Mouse (Mus musculus) cerebellum, adult 8-10 months (tissue): ENCODE measurements around the gene Myh7b.
"Not testable (repeated sequence)": the region's sequence is repeated elsewhere in the genome, so short reads cannot be mapped to it uniquely, and the experiment has no call there.

Source experiments
- DNase-seq: peaks from one replicate; pipeline ENCODE4 v3.0.0; 2022

Myh7b gene

GRCm38 (mm10) chr2:155604560-155605235, 6.3 kb upstream of the Myh7b start:
- DNase-seq, result no peak

DNA sequence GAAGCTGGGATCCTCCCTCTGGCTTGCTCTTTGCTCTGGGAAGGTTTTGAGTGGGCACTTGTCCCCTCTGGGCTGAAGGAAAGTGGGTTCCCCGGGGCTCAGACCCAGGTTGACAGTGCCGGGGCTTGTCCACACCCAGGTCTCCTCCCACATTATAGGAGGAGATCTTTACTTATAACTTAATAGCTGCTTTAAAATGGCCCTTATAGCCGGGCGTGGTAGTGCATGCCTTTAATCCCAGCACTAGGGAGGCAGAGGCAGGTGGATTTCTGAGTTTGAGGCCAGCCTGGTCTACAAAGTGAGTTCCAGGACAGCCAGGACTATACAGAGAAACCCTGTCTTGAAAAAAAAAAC, 5.8 kb upstream of the Myh7b start:
- DNase-seq, result not testable (repeated sequence)

- DNase-seq, result peak; percentile 70
Measured at GRCm38 (mm10) chr2:155606360-155606759, 4.7 kb upstream of the Myh7b start.

- no peak for DNase-seq
Measured at GRCm38 (mm10) chr2:155611834-155612550, 980 bp downstream of the Myh7b start.

GRCm38 (mm10) chr2:155613326-155613755, 2.3 kb downstream of the Myh7b start:
- peak; percentile 76 for DNase-seq

DNA sequence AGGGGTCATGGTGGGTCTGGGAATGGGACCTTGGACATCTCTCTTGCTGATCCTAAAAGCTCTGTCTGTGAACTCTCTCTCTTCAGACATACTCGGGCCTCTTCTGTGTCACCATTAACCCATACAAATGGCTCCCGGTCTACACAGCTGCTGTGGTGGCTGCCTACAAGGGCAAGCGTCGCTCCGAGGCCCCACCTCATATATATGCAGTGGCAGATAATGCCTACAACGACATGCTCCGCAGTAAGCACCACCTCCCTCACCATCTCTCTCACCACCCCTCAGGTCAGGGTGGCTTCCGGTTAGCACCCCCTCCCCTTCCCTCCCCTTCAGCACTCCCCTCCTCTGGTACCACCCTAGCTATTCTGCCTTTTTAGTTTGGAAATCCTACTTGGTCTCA, 2.9 kb downstream of the Myh7b start:
- no peak for DNase-seq

GRCm38 (mm10) chr2:155616971-155617370, 6.0 kb downstream of the Myh7b start:
- DNase-seq, result no peak

GRCm38 (mm10) chr2:155619817-155620216, 8.8 kb downstream of the Myh7b start:
- peak; percentile 91 for DNase-seq

- no peak for DNase-seq
Measured at GRCm38 (mm10) chr2:155622606-155623005, 11.6 kb downstream of the Myh7b start.

- DNase-seq, result no peak
Measured at GRCm38 (mm10) chr2:155623996-155624395, 13.0 kb downstream of the Myh7b start.

DNA sequence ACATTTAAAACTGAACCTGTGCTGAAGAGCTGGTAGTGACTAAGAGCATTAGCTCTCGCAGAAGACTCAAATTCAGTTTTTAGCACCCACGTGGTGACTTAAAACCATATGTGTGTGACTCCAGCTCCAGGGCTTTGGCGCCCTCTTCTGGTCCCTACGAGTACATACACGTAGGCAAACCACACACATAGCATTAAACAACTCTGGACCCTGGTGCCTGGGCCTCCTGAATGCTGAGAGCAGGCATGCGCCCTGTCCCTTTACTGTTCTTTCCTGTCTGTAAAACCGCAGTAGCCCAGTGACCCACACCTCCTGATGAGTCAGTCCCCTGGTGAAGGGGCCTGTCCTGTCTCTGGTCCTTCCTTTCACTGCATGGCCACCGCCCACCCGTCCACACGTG, 13.7 kb downstream of the Myh7b start:
- no peak for DNase-seq

DNA sequence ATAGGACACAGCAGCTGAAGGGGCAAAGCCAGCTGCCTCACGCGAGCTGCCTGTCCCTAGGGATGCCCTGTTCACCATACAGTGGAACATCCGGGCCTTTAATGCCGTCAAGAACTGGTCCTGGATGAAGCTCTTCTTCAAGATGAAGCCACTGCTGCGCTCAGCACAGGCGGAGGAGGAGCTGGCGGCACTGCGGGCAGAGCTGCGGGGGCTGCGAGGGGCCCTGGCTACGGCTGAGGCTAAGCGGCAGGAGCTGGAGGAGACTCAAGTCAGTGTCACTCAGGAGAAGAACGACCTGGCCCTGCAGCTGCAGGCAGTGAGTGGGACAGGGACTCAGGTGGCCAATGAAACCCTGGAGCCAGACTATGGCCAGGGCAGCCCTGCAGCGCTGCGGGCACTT, 15.3 kb downstream of the Myh7b start:
- DNase-seq, result no peak

DNA sequence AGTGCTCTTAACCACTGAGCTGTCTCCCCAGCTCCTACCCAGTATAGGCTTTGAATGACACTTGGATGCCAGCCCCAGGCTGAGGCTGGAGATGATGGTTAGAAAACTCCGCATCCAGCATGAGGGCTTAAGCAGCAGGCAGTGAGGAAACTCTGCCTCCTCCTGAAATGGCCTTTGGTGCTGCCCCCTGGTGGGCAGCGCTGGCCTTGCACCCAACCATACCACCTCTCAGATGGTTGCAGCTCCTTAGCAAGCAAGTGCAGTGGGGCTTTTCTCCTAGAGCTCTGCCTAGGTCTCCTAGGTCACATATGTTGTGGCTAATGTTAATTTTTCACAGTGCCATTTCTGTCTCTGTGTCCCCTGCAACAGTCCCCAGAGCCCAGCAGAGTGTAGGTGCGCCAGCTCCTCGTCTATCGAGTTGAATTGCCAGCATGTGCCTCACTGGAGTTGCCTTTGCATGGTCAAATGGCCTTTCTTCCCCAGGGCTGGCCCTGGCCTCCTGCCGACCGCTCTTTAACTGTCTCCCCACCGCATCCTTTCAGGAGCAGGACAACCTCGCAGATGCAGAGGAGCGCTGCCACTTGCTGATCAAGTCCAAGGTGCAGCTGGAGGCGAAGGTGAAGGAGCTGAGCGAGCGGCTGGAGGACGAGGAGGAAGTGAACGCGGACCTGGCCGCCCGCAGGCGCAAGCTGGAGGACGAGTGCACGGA, 16.2 kb downstream of the Myh7b start:
- DNase-seq, result peak; percentile 79

GRCm38 (mm10) chr2:155628112-155628511, 17.1 kb downstream of the Myh7b start:
- DNase-seq, result no peak

GRCm38 (mm10) chr2:155628519-155628918, 17.5 kb downstream of the Myh7b start:
- no peak for DNase-seq

DNA sequence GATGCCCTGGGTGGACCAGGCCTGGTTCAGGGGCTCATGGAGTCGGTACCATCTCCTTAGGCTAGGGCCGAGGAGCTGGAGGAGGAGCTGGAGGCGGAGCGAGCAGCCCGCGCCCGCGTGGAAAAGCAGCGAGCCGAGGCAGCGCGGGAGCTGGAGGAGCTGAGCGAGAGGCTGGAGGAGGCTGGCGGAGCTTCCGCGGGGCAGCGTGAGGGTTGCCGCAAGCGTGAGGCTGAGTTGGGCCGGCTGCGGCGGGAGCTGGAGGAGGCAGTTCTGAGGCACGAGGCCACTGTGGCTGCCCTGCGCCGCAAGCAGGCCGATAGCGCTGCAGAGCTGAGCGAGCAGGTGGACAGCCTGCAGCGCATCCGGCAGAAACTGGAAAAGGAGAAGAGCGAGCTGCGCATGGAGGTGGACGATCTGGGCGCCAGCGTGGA, 18.2 kb downstream of the Myh7b start:
- DNase-seq, result peak; percentile 76

GRCm38 (mm10) chr2:155630153-155630552, 19.1 kb downstream of the Myh7b start:
- DNase-seq, result no peak

DNA sequence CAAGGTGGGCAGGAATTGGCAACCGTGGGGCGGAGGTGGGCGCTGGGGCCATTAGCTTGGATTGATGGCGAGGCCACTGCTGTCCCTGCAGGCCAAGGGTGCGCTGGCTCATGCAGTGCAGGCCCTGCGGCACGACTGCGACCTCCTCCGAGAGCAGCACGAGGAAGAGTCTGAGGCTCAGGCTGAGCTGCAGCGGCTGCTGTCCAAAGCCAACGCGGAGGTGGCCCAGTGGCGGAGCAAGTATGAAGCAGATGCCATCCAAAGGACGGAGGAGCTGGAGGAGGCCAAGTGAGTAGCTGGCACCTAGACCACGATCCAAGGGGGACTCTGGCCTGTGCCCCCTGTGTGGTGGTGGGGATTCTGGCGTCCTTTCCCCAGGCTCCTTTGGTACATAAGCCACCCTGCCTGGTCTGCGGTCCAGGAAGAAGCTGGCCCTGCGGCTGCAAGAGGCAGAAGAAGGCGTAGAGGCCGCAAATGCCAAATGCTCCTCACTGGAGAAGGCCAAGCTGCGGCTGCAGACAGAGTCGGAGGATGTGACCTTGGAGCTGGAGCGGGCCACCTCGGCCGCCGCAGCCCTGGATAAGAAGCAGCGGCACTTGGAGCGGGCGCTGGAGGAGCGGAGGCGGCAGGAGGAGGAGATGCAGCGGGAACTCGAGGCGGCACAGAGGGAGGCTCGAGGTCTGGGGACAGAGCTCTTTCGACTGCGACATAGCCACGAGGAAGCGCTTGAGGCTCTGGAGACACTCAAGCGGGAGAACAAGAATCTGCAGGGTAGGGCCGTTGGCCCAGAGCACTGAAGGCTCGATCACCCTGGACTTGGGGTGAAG, 19.8 kb downstream of the Myh7b start:
- no peak for DNase-seq

DNA sequence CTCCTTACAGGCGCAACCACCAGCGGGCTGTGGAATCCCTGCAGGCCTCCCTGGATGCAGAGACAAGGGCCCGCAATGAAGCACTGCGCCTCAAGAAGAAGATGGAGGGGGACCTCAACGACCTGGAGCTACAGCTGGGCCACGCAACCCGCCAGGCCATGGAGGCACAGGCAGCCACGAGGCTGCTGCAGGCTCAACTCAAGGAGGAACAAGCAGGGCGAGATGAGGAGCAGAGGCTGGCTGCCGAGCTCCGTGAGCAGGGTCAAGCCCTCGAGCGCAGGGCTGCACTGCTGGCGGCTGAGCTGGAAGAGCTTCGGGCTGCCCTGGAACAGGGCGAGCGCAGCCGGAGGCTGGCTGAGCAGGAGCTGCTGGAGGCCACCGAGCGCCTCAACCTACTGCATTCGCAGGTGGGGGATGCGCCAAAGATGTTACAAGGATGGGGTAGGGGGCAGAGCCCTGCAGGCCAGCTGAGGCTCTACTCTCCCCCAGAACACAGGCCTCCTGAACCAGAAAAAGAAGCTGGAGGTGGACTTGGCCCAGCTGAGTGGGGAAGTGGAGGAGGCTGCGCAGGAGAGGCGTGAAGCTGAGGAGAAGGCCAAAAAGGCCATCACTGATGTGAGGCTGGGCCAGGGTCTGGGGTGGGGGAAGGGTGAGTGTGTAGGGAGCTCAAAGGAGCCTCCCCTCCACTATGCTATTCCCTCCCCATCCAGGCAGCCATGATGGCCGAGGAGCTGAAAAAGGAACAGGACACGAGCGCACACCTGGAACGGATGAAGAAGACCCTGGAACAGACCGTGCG, 21.3 kb downstream of the Myh7b start:
- DNase-seq, result no peak

DNA sequence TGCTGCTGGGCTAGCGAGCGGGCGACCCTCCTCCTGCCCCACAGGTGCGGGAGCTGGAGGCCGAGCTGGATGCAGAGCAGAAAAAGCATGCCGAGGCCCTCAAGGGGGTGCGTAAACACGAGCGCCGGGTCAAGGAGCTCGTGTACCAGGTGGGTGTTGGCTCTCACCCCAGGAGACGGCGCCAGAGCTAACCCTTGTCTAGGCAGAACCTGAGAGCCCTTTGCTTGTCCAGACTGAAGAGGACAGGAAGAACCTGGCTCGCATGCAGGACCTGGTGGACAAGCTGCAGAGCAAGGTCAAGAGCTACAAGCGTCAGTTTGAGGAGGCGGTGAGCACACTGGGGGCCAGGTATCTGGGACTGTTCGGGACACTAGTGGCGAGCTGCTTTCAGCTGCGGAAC, 22.1 kb downstream of the Myh7b start:
- no peak for DNase-seq

GRCm38 (mm10) chr2:155633731-155634130, 22.7 kb downstream of the Myh7b start:
- peak; percentile 54 for DNase-seq

- DNase-seq, result no peak
Measured at GRCm38 (mm10) chr2:155634562-155634961, 23.6 kb downstream of the Myh7b start.
